Mouse (Mus musculus) adrenal gland, postnatal 36 days (tissue): ENCODE measurements around the gene Trib3. TPM values are rescaled to one million over a fixed set of nuclear protein-coding genes. Genes with fewer than 3 reads are reported as not detected.
"Not testable (repeated sequence)": the region's sequence is repeated elsewhere in the genome, so short reads cannot be mapped to it uniquely, and the experiment has no call there.

Experiments used
- DNase-seq, 2 experiments: peaks; one replicate each; pipeline ENCODE4 v3.0.0; 2021; ENCODE audit warnings: mixed read lengths in 1 of 2
- long read RNA-seq, 2 experiments: library from polyadenylated mRNA; stranded (forward); transcript quantifications; one replicate each; pipeline ENCODE4 v2.0.0; 2021; ENCODE audit warnings: borderline sequencing depth in 2 of 2
- total RNA-seq, 2 experiments: library from RNA; stranded (reverse); gene quantifications; 2 replicates each; pipeline ENCODE4 v1.2.3; 2021

Gene Trib3
- 10 to 100 TPM in 1 of 2 experiments, 1 to 10 TPM in 1; 4.6 to 19.9 TPM for total RNA-seq
- long read RNA-seq, experiment 1, transcript Trib3-201 (4 exons, 2,026 nt), result major isoform, 51 of 59 reads
- long read RNA-seq, experiment 1, partial matches to known transcripts, result 4 of 59 reads
- long read RNA-seq, experiment 1, other reads (novel, unspliced or antisense), result 4 of 59 reads
- long read RNA-seq, experiment 2, partial matches to known transcripts, result 0 of 4 reads
- long read RNA-seq, experiment 2, other reads (novel, unspliced or antisense), result 0 of 4 reads

- DNase-seq, result peak; percentile 88 to 92
Observed at GRCm38 (mm10) chr2:152343329-152344213, at the start of gene Trib3. TSS of gene Trib3 (minus strand) at chr2:152344032.

- DNase-seq, result peak in 1 of 2 experiments; percentile 17
Observed at GRCm38 (mm10) chr2:152393225-152394017, 49.6 kb upstream of the Trib3 start.

GRCm38 (mm10) chr2:152392786-152393185 lies 49.0 kb upstream of the Trib3 start:
- DNase-seq, result peak in 1 of 2 experiments; percentile 43

- DNase-seq, result no peak
Observed at GRCm38 (mm10) chr2:152384191-152384590, 40.4 kb upstream of the Trib3 start.

GRCm38 (mm10) chr2:152376345-152376741 lies 32.5 kb upstream of the Trib3 start, which contains the start of gene Nrsn2:
TSS of gene Nrsn2 (minus strand) at chr2:152376638.
- DNase-seq, result no peak

- DNase-seq, result no peak
Observed at GRCm38 (mm10) chr2:152375652-152376344, 32.0 kb upstream of the Trib3 start.

- no peak for DNase-seq
Observed at GRCm38 (mm10) chr2:152373547-152373946, 29.7 kb upstream of the Trib3 start.

- no peak for DNase-seq
Observed at GRCm38 (mm10) chr2:152372661-152373060, 28.8 kb upstream of the Trib3 start.

GRCm38 (mm10) chr2:152372104-152372503 lies 28.3 kb upstream of the Trib3 start:
- no peak for DNase-seq

- peak; percentile 55 to 71 for DNase-seq
Observed at GRCm38 (mm10) chr2:152368532-152369140, 24.8 kb upstream of the Trib3 start.

- peak; percentile 46 to 52 for DNase-seq
Observed at GRCm38 (mm10) chr2:152367917-152368316, 24.1 kb upstream of the Trib3 start.

- peak; percentile 89 to 90 for DNase-seq
Observed at GRCm38 (mm10) chr2:152363245-152364147, 19.7 kb upstream of the Trib3 start.

- DNase-seq, result no peak
Observed at GRCm38 (mm10) chr2:152361193-152361592, 17.4 kb upstream of the Trib3 start.

GRCm38 (mm10) chr2:152360271-152360775 lies 16.5 kb upstream of the Trib3 start:
- DNase-seq, result peak; percentile 63 to 83

- DNase-seq, result no peak
Observed at GRCm38 (mm10) chr2:152359616-152360015, 15.8 kb upstream of the Trib3 start.

GRCm38 (mm10) chr2:152358977-152359376 lies 15.1 kb upstream of the Trib3 start:
- not testable (repeated sequence) for DNase-seq

- no peak for DNase-seq
Observed at GRCm38 (mm10) chr2:152357254-152357653, 13.4 kb upstream of the Trib3 start.

GRCm38 (mm10) chr2:152349842-152350540 lies 6.2 kb upstream of the Trib3 start:
- DNase-seq, result peak; percentile 76 to 82

GRCm38 (mm10) chr2:152349205-152349604 lies 5.4 kb upstream of the Trib3 start:
- no peak for DNase-seq
